Mouse (Mus musculus) left cerebral cortex, adult 18-20 months (tissue): ENCODE measurements around the gene Gm17428. TPM values are rescaled to one million over a fixed set of nuclear protein-coding genes. Genes with fewer than 3 reads are reported as not detected.
"Not testable (repeated sequence)": the region's sequence is repeated elsewhere in the genome, so short reads cannot be mapped to it uniquely, and the experiment has no call there.

Experiments used
- DNase-seq, 2 experiments: peaks; one replicate each; pipeline ENCODE4 v3.0.0; 2021 to 2022; ENCODE audit warnings: low spot score in 2 of 2, mixed read lengths in 1 of 2
- total RNA-seq, 2 experiments: library from RNA; stranded (reverse); gene quantifications; 2 replicates each; pipeline ENCODE4 v1.2.3; 2021

The Gm17428 gene
- total RNA-seq, 2 experiments from 2014 or later, result not detected

- not testable (repeated sequence) for DNase-seq
These were observed 11.7 kb downstream of the Gm17428 start for GRCm38 (mm10) chr14:54988350-54988874.

DNA sequence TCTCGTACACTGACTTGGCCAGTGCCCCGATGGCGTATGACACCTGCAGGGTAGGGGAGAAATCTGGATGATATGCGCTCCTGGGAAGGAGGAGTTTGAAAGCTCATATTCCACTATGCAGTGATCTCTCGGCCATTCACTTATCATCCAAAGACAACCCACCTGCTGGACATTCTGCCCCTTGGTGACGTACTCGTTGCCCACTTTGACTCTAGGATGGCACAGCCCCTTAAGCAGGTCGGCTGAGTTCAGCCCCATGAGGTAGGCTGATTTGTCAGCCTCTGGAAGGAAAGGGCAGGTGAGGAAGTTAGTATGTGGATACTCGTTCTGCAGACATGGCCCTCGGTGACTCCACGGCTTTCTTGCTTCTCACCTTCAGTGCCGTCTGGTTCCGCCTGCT is 12.1 kb downstream of the Gm17428 start:
- no peak for DNase-seq

DNA sequence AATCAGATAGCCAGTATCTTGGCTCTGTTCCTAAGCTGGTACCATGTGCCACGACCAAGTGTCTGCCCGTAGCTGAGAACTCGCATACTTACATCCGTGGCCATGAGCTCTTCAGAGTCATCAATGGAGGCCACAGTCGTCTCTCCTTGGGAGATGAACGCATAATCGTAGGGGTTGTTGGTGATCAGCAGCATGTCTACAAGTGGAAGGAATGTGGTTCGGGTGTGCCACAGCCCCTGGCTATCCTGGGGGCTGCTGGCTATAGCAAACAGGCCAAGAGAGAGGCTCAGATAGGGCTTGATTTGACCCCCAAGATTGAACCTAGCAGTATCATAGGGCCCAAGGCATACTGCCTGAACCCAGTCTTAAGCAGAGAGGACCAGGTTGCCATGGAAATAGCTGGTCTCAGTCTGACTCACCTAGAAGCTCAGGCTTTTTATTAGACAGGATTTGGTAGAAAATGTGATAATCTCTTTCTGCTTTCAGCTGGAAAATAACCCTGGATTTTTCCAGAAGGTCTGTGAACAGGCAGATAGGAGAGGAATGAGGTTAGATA is 13.2 kb downstream of the Gm17428 start:
- no peak for DNase-seq

GRCm38 (mm10) chr14:54992196-54992595 is 15.5 kb downstream of the Gm17428 start:
- DNase-seq, result no peak

GRCm38 (mm10) chr14:54993636-54994035 is 16.9 kb downstream of the Gm17428 start:
- DNase-seq, result no peak

DNA sequence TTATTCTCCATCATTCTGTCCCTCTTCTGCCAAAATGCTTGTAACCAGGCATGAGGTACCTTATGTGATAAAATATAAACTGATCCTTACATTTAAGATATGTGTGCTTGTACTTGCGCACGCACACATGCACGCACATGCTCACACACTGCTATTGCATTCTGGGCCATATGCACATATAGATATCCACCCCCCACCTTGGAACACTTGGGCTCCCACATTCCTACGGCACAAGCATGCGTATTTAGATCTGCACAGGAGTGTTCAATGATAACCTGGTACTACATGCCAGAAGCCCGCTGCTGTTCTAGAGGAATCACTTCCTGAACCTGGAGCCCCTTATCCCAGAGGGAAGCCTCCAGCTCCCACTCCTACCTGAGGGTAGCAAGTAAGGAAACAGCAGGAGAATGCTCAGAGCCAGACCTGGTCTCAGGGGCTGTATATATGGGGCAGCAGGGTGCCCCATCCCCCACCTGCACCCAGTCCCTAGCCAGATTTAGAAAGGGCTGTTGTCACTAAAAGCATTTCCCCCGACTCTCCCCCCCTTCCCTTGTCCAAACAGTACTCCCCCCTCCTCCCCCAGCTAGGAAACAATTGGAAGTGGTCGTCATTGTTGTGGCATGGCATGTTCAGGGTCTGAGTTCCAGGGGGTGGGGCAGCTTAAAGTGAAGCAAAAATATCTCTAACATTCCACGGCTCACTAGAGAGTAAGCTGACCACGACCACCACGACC is 17.6 kb downstream of the Gm17428 start, which contains the start of gene Myh7:
Myh7 (minus strand) TSS at position 491 of the 733 bp plus-strand sequence.
- no peak for DNase-seq

DNA sequence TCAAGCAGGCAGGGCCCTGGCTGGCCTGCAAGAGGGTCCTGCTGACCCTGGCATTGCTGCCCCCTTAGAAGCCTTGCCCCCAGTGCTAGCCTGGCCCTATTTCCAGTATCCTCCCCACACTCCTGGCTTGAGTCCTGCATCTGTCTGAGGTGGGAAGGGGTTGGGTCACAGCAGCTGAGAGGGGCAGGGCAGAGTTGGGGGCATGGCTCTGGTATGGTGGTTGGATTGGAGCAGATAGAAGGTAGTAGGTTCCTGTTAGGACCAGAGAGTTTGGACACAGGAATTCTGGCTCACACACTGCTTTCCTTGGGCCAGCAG is 18.1 kb downstream of the Gm17428 start:
- no peak for DNase-seq

- peak in 1 of 2 experiments; percentile 38 for DNase-seq
These were observed 18.9 kb downstream of the Gm17428 start for GRCm38 (mm10) chr14:54995457-54996138.

- DNase-seq, result no peak
These were observed 20.1 kb downstream of the Gm17428 start for GRCm38 (mm10) chr14:54996793-54997192.

GRCm38 (mm10) chr14:54997297-54997696 is 20.6 kb downstream of the Gm17428 start:
- DNase-seq, result no peak

DNA sequence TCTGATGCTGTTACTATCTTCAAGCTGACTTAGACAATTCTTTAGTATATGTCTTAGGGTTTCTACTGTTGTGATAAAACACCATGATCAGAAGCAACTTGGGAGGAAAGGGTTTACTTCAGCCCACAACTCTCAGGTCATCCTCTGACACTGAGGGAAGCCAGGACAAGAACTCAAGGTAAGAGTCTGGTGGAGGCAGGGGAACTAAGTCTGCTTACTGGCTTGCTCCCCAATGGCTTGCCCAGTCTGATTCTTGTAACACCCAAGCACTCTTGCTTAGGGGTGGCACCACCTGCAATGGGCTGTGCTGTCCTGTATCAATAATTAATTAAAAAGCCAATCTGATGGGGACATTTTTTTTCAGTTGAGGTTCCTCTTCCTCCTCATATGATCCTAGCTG is 21.9 kb downstream of the Gm17428 start:
- no peak for DNase-seq

GRCm38 (mm10) chr14:54999868-55000267 is 23.1 kb downstream of the Gm17428 start:
- DNase-seq, result not testable (repeated sequence)

GRCm38 (mm10) chr14:55000814-55001213 is 24.1 kb downstream of the Gm17428 start:
- no peak for DNase-seq

GRCm38 (mm10) chr14:55001446-55001845 is 24.7 kb downstream of the Gm17428 start:
- no peak for DNase-seq

DNA sequence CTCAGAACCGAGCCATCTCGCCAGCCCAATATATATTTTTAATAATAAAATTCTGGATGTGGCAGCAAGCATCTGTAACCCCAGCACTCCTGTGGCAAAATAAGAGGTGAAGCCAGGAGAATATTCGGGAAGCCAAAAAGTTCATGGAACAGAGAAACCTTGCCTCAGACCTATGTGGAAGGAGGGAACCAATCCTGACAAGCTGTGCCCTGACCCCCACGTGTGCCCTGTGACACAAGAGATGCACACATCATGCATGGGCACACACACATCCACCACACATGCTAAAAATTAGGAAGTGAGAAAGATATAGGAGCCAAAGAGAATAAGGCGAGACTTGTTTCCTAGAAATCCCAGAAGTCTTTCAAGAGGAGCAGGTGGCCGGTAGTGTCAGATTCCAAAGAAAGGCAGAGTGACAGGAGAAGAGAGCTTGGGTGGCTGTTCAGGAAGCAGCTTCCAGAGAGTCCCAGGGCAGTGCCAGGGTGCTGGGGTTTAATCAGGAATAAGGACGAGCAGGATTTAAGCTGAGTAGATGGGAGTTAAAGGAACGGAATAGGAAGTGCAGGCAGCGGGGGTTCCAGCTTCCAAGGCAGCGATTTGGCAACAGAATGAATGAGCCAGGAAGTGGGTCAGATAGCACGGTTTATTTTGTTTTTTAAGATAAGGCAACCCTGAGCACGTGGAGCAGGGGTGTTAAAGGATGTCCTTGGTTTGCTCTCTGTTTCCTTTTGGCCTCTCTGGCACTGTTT is 25.4 kb downstream of the Gm17428 start:
- DNase-seq, result no peak

GRCm38 (mm10) chr14:55002687-55003120 is 26.0 kb downstream of the Gm17428 start:
- DNase-seq, result no peak

DNA sequence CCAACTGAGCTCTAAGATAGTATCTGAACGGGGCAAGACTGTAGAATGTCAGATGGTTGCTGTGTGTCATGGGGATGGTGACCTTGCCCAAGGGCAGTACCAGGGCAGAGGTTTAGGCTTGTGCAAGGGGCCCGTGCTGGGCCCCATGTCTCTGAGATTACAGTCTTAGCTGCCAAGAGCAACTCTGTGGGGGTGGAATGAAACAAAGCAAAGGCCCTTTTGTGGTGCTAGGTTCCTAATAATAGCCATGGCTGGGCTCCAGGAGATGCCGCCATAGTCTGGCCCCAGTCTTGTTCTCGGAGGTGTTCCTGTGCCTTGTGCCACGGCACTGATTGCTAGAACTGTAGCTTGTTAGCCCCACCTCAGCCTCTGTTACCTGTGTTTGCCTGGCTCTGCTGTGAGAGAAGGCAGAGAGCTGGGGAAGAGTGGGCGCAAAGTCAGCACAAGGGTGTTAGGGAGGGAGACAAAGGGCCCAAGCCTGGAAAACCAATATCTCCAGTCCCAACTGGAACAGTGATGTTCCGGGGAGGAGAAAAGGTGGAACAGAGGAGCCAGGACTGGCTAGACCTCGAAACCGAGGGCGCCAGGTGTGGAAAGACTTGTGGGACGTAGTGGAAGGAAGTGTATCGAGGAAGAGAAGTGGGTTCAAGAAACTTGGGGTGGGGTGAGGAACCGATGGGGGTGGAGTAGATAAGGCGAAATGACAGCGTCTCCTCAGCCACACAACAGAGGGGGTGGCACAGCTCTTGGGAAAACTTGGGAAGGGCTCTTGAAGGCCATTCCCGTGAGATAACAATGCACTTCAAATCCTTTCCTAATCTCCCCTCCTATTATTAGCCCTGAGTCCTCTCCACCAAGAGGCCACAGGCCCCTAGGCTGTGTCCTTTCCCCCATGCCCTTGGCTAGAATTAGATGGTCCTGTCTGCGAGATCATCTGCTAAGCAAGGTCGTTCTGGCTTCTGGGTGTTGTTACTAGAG is 27.4 kb downstream of the Gm17428 start:
- DNase-seq, result no peak

DNA sequence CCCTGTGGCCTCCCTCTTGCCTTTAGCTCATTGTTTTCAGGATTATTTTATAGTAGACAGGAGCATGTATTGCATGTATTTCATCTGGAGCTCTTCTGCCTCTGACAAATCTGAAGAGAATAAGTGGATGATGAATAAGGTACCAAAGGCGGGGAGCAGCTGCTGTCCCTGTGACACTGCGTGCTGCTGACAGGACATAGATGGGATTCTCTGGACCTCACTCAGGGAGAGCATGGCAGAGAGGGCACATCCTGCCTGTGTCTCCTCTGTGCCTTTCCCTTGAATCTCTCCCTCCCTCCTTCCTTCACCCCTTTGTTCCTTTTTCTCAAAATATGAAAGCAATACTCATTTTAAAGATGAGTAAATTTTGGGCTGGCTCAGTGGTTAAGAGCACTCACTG is 28.8 kb downstream of the Gm17428 start:
- no peak for DNase-seq

DNA sequence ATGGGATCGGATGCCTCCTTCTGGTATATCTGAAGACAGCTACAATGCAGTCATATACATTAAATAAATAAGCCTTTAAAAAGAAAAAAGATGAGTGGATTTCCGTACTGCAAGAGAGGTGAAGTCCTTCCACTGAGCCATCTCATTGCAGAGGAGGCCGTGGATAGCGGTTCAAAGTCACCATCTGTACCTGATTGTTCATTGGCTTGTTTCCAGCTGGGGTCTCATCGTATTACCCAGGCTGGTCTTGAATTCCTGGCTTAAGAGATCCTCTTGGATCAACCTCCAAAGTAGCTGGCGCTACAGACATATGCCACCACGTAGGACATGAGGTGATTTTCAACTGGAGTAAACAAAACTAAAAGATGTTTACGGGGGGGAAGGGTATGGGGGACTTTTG is 29.2 kb downstream of the Gm17428 start:
- DNase-seq, result no peak

DNA sequence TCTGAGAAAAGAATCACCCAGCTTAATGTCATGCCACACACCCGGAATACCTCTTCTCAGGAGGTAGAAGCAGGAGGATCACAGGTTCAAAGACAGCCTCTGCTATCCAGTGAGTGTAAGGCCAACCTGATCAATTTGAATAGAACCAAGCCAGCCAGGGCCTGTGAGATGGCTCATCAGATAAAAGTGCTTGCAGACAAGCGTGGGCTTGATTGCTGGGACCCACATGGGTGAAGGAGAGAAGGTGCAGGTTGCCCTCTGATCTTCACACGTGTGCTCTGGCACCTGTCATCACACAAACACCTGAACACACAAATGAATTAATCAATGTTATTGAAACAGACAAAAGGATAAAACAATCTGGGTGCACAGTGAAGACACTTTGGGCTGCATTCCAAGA is 29.8 kb downstream of the Gm17428 start:
- DNase-seq, result no peak
